Mouse (Mus musculus) stomach, embryonic 15.5 days (tissue): ENCODE measurements around the gene Slc25a22. TPM values are rescaled to one million over a fixed set of nuclear protein-coding genes. Genes with fewer than 3 reads are reported as not detected.

ENCODE experiments used
- ATAC-seq: fragments of 200-750 bp; cut with Nextera tagmentation; 2 replicates; pipeline ENCODE4 v1.8.0; 2017; ENCODE audit warnings: low read depth, moderate number of reproducible peaks, moderate TSS enrichment; ENCODE audit not compliant: insufficient read depth, low FRiP score
- H3K27ac ChIP-seq: fragments of 300-500 bp; sonication (generic); 2 replicates; pipeline ENCODE4 v1.5.1; 2015; ENCODE audit warnings: mild to moderate bottlenecking, inconsistent platforms
- H3K27me3 ChIP-seq: fragments of 300-500 bp; sonication (generic); replicated peaks from 2 replicates; pipeline ENCODE4 v1.6.1; 2015; ENCODE audit warnings: inconsistent platforms
- H3K36me3 ChIP-seq: fragments of 300-500 bp; sonication (generic); 2 replicates; pipeline ENCODE4 v1.6.1; 2015; ENCODE audit warnings: inconsistent platforms
- H3K4me1 ChIP-seq: fragments of 300-500 bp; sonication (generic); 2 replicates; pipeline ENCODE4 v1.6.1; 2015; ENCODE audit warnings: inconsistent platforms
- H3K4me2 ChIP-seq: fragments of 300-500 bp; sonication (generic); 2 replicates; pipeline ENCODE4 v1.6.1; 2015; ENCODE audit warnings: mild to moderate bottlenecking, inconsistent platforms
- H3K4me3 ChIP-seq: fragments of 300-500 bp; sonication (generic); replicated peaks from 2 replicates; pipeline ENCODE4 v1.5.1; 2015; ENCODE audit warnings: inconsistent platforms
- H3K9ac ChIP-seq: fragments of 300-500 bp; sonication (generic); 2 replicates; pipeline ENCODE4 v1.6.1; 2015; ENCODE audit warnings: inconsistent platforms
- H3K9me3 ChIP-seq: fragments of 300-500 bp; sonication (generic); 2 replicates; pipeline ENCODE4 v1.6.1; 2016; ENCODE audit warnings: inconsistent platforms
- WGBS: fragments of 180-500 bp; shearing (Covaris S2); methylation state at CpG from one replicate; pipeline ENCODE4 v1.1.7; 2015; 5-methylcytosine and 5-hydroxymethylcytosine counted together
- polyA plus RNA-seq: library from polyadenylated mRNA; unstranded; fragments of >200 nt; fragmentation: Nextera tagmentation; extraction: Ambion mirVana; gene quantifications from 2 replicates; pipeline ENCODE4 v1.2.1, GENCODE M21; 2015

Slc25a22 gene
- polyA plus RNA-seq, 1 experiment from 2014 or later = 27.2 TPM

DNA sequence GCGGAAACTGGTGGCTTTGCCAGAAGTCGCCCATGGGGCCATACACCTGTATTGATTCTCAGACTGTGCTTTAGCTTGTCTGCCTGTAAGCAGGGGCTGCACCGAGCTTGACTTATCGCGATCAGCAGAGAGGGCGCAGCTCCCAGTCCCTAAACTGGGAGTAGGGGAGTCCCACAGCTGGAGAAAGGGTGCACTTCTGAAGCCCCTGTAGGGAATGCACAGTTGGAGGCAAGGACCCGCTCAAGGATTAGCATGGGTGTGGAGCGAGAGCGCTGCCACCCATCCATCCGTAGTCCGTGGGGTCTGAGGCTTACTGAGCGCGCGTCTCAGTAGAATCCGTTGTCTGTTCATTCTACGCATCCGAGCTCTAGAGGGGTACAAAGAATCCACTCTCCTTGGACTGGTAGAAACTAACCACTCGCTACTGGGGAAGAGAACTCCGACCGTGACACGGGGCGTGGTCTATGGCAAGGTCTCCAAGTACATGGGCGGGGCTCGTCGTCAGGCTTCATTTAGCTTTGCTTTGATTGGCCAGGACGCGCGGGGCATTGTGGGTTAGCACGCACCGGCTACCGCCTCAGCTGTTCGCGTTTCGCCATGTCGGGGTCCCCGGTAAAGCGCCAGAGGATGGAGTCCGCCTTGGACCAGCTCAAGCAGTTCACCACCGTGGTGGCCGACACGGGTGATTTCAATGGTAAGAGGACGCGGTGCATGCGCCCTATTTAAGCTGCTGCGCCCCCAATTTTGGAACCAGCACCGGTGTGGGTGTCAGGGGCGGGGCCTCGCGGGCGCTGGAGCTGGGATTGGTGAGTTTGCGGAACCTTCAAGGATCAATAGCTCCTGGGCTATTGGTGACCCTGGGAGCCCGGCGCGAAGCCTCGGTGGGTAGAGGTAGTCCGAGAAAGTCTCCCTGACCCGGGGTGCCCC is 45.8 kb downstream of the Slc25a22 start, which contains the start of gene Taldo1:
TSS of gene Taldo1 (plus strand) at position 575 of the 927 bp plus-strand sequence.
- peak within 1 kb of the TSS; percentile 88 for H3K4me2 ChIP-seq
- H3K9ac ChIP-seq = peak within 1 kb of the TSS; percentile 48
- H3K9me3 ChIP-seq = no peaks in the 10 kb centered on the region
- no peaks in the 10 kb centered on the region for H3K27me3 ChIP-seq
- H3K4me3 ChIP-seq = peak within 1 kb of the TSS; percentile 87
- H3K36me3 ChIP-seq = peaks cover 6% of the 10 kb centered on the region; the same call in 1 of the 2 replicates
- under 1% methylated on average over 57 of the region's 57 CpGs for WGBS
- peak; percentile 91 for ATAC-seq
- H3K4me1 ChIP-seq = peaks cover 10% of the 10 kb centered on the region
- H3K27ac ChIP-seq = peak within 1 kb of the TSS; percentile 80

DNA sequence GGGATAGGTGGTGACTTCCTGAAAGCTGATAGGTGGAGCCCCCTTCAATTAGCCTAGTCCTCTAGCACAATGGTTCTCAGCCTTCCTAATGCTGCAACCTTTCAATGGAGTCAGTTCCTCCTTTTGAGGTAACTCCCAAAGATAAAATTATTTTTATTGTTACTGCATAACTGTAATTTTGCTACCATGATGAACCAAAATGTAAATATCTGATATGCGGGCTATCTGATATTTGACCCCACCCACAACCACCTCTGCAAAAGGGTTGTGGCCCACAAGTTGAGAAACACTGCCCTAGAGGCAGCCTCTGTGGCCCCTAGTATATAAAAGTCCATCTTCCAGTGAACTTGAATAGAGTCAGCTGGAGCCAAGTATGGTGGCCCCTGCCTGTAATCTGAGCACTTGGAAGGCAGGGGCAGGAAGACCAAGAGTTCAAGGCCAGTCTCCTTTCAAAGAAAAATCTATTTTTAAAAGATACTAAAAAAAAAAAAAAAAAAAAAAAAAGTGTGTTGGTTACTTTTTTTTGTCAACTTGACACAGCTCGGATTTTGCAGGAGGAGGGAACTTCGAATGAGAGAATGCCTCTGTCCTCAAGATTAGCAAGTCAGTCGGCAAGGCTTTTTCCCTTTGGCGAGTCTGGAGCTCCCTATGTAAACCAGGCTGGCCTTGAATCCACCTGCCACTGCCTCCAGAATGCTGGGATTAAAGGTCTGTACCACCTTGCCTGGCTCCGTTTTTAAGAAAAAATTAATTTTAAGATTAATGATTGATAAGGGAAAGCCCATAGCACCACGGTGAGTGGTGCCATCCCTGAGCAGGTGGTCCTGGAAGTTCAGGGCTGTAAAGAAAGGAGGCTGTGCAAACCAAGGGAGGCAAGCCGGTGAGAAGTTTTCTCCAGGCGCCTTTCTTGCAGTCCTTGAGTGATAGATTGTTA is 47.1 kb downstream of the Slc25a22 start:
- no peak for ATAC-seq
- H3K9ac ChIP-seq = no peak overlapping the region
- H3K27ac ChIP-seq = peak overlapping the region; percentile 27; the same call in 1 of the 2 replicates
- H3K4me2 ChIP-seq = no peak overlapping the region
- H3K4me3 ChIP-seq = 0 out of 2 replicates have a peak overlapping the region, but pooled peaks have one; percentile 87
- no peaks in the 10 kb centered on the region for H3K27me3 ChIP-seq
- no peaks in the 10 kb centered on the region for H3K36me3 ChIP-seq
- H3K9me3 ChIP-seq = no peaks in the 10 kb centered on the region
- peaks cover 10% of the 10 kb centered on the region for H3K4me1 ChIP-seq
- 47% methylated on average over 9 of the region's 9 CpGs for WGBS

DNA sequence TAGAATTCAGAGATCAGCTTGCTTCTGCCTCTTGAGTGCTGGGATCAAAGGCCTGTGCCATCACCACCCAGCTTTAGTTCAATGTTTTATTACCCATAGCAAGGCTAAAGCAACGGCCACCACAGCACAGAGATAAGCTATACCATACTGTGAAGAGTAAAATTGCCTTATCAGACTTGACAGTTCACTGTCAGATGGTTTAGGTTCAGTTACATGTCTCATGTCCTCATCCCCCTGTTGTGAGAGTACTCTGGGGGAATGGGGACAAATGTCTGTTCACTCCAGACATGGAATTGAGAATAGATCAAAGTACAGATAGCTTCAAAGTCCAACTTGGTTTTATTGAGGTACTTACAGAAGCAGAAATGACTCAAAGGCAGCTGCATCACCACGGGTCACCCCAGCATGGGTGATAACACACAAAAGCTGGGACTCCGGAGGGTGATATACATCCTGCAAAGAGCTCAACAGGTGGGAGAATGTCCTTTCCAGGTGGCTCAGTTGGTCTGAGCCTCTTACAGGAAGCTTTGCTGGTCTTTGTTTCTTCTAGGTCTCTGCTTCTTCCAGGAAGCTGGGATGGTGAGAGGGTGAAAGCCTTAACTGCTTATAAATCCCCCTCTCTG is 49.1 kb downstream of the Slc25a22 start:
- Histone ChIP-seq H3K36me3 (no peaks in the 10 kb centered on the region), H3K4me2 (no peak overlapping the region), H3K27ac (no peak overlapping the region), H3K9me3 (no peaks in the 10 kb centered on the region), H3K27me3 (no peaks in the 10 kb centered on the region), H3K4me3 (no peak overlapping the region), H3K9ac (no peak overlapping the region), H3K4me1 (peaks cover 10% of the 10 kb centered on the region)
- ATAC-seq = no peak
- 60% methylated on average over 3 of the region's 3 CpGs for WGBS

DNA sequence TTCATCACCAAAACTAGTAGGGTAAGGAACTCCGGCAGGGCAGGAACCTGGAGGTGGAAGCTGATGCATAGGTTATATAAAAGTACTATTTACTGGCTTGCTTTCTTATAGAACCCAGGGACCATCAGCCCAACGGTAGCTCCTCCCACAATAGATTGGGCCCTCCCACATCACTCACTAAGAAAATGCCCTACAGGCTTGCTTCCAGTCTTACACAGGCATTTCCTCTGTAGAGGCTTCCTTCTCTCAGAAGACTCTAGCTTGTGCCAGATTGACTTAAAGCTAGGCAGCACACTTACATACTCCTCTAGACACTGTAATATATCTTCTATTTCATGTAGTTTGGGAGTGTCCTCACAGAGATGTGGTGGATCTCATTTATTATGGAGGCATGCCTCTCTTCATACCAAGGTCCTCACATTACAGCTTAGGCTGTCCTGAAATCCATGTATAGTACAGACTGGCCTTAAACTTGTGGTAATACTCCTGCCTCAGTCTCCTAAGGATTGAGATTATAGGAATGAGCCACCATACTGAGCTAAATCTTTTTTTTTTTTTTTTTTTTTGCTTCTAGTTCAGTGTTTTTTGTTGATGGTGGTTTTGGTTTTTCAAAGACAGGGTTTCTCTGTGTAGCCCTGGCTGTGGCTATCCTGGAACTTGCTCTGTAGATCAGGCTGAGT is 49.7 kb downstream of the Slc25a22 start:
- Histone ChIP-seq H3K9me3 (no peaks in the 10 kb centered on the region), H3K4me3 (no peak overlapping the region), H3K36me3 (no peaks in the 10 kb centered on the region), H3K27ac (no peak overlapping the region), H3K9ac (no peak overlapping the region), H3K4me2 (no peak overlapping the region), H3K4me1 (peaks cover 7% of the 10 kb centered on the region), H3K27me3 (no peaks in the 10 kb centered on the region)
- WGBS = 44% methylated on average over 2 of the region's 2 CpGs
- ATAC-seq = no peak

DNA sequence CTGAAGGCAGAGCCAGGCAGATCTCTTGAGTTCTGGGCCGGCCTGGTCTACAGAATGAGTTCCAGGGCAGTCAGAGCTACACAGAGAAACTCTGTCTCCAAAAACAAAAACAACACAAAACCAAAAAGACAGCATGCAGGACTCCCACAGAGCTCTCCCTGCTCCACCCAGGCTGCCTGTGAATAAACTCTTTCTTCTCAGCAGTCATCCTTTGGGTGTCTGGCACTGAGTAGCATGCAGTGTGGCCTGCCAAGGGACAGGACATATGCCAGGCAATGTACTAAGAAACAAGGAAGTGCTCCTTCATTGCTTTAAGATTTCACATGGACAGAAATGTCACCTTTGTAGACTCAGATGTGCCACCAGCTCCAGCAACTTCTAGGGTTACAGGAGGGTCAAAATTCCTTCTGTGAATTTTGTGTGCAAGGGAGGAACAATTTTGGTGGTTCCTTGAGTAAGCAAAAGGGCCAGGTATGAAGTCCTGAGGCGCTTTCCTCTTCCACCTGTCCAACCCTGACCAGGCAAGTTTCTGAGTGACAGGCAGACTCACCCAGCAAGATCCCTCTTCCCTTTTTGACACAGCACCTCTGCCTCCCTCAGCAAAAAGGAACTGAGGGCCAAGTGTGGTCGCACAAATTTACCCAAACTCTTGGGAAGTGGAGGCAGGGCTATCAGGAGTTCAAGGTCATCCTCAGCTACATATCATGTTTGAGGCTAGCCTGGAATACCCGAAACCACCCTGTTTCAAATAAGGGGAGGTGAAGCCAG is 56.4 kb downstream of the Slc25a22 start:
- no peaks in the 10 kb centered on the region for H3K36me3 ChIP-seq
- H3K27ac ChIP-seq = no peak overlapping the region
- no peak overlapping the region for H3K4me2 ChIP-seq
- H3K4me1 ChIP-seq = no peaks in the 10 kb centered on the region
- no peaks in the 10 kb centered on the region for H3K9me3 ChIP-seq
- H3K9ac ChIP-seq = no peak overlapping the region
- H3K27me3 ChIP-seq = no peaks in the 10 kb centered on the region
- ATAC-seq = no peak
- H3K4me3 ChIP-seq = no peak overlapping the region
- WGBS = 73% methylated on average over 4 of the region's 4 CpGs

Other genes with a start within 250 kb of the Slc25a22 start
- 113 and 123 TPM in 2 replicates for gene Hras, start 243.9 kb downstream of the Slc25a22 start, polyA plus RNA-seq
- gene Lrrc56, start 243.7 kb downstream of the Slc25a22 start, polyA plus RNA-seq = 5.4 and 7.2 TPM in 2 replicates
- 2.8 and 2.9 TPM in 2 replicates for gene Lmntd2, start 223.8 kb downstream of the Slc25a22 start, polyA plus RNA-seq
- 67.7 and 73.3 TPM in 2 replicates for gene Rassf7, start 222.0 kb downstream of the Slc25a22 start, polyA plus RNA-seq
- gene Phrf1, start 209.1 kb downstream of the Slc25a22 start, polyA plus RNA-seq = 58.8 and 63.4 TPM in 2 replicates
- 4.6 and 5.7 TPM in 2 replicates for gene Irf7, start 171.4 kb downstream of the Slc25a22 start, polyA plus RNA-seq
- gene Cdhr5, start 161.1 kb downstream of the Slc25a22 start, polyA plus RNA-seq = 14.5 and 18.4 TPM in 2 replicates
- gene Sct, start 158.8 kb downstream of the Slc25a22 start, polyA plus RNA-seq = 44.2 and 48.8 TPM in 2 replicates
- 0.19 and 0.28 TPM in 2 replicates for gene Drd4, start 145.9 kb downstream of the Slc25a22 start, polyA plus RNA-seq
- 66.9 and 70.8 TPM in 2 replicates for gene Deaf1, start 110.2 kb downstream of the Slc25a22 start, polyA plus RNA-seq
- gene Tmem80, start 110.2 kb downstream of the Slc25a22 start, polyA plus RNA-seq = 39.3 and 40.6 TPM in 2 replicates
- gene Eps8l2, start 99.0 kb downstream of the Slc25a22 start, polyA plus RNA-seq = 59.6 and 59.7 TPM in 2 replicates
- gene Taldo1, start 45.7 kb downstream of the Slc25a22 start, polyA plus RNA-seq = 347 and 384 TPM in 2 replicates
- 51.1 and 53.0 TPM in 2 replicates for gene Gatd1, start 23.8 kb downstream of the Slc25a22 start, polyA plus RNA-seq
- gene Cend1, start 8.4 kb downstream of the Slc25a22 start, polyA plus RNA-seq = 2.5 TPM in 2 replicates
- 8.5 and 8.6 TPM in 2 replicates for gene Pidd1, start 6.1 kb upstream of the Slc25a22 start, polyA plus RNA-seq
- gene Rplp2, start 9.5 kb upstream of the Slc25a22 start, polyA plus RNA-seq = 1,278 and 1,319 TPM in 2 replicates
- gene Pnpla2, start 17.3 kb upstream of the Slc25a22 start, polyA plus RNA-seq = 33.5 and 34.6 TPM in 2 replicates
- 27.5 and 32.8 TPM in 2 replicates for gene Cracr2b, start 23.2 kb upstream of the Slc25a22 start, polyA plus RNA-seq
- gene Cd151, start 29.5 kb upstream of the Slc25a22 start, polyA plus RNA-seq = 25.6 and 26.6 TPM in 2 replicates
- 67.3 and 71.6 TPM in 2 replicates for gene Polr2l, start 37.2 kb upstream of the Slc25a22 start, polyA plus RNA-seq
- gene Tspan4, start 37.3 kb upstream of the Slc25a22 start, polyA plus RNA-seq = 69.8 and 72.8 TPM in 2 replicates
- gene Chid1, start 102.0 kb upstream of the Slc25a22 start, polyA plus RNA-seq = 50.7 and 58.0 TPM in 2 replicates
- gene Ap2a2, start 124.3 kb upstream of the Slc25a22 start, polyA plus RNA-seq = 78.4 TPM in 2 replicates
- gene Muc6, start 217.4 kb upstream of the Slc25a22 start, polyA plus RNA-seq = 2.0 and 3.3 TPM in 2 replicates